In the genomic region with DNA sequence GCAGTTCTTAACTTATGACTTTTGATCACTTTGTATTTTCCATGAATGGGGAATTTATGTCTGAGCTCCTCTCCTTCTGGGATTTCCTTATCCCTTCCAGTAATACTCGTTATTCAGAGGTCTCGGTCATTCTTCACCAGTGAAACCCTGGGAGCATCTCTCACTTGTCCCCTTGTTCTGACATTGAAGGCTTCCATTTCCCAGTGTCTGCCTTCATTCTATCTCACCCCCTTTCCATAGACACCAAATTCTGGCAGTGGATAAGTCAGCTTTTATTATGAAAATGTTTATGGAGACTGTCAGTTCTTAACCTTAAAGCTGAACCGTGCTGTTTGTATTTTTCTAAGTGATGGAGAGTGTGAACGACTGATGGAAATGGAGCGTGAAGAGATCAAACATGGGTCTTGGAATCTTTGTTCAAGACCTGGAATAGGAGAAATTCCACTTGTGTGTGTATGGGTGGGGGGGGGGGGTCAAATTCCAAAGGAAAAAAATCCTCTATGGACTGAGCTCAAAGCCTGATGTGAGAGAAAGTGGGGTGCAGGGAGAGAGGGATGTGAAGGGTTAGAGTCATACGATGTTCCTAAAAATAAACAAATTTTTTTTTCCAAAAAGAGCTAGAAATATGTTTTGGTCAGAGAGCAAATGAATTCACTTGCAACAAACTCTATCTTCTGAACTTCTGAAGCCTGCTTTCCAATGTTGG, we compare ENCODE assay signal across 21 mouse cellular contexts. TPM values are rescaled to one million over a fixed set of nuclear protein-coding genes. Genes with fewer than 3 reads are reported as not detected.
DNase-seq lines count a peak whose midpoint lies in the region; ATAC-seq and TF ChIP-seq lines count a peak whose summit lies in the region.
"Had no signal": no experiment of that assay in that cellular context is flagged by ENCODE, and none has a peak within 500 bp of the region (broad histone marks: within the 10 kb centered on the region; RNA-seq: fewer than 3 reads in every experiment).

No protein-coding gene starts in this region.

- H3K9me3 ChIP-seq in kidney, embryonic 15.5 days (replicated peaks), result no peaks in the 10 kb centered on the region
- H3K9me3 ChIP-seq in lung, postnatal 0 days (ENCODE audit: low read length), result no peaks in the 10 kb centered on the region
- H3K9me3 ChIP-seq in hindbrain, embryonic 10.5 days, result no peaks in the 10 kb centered on the region
- H3K9me3 ChIP-seq: embryonic facial prominence, embryonic 12.5 days; forebrain, embryonic 15.5 days; heart, embryonic 10.5 days; hindbrain, embryonic 13.5 days had no signal

- H3K4me2 ChIP-seq in kidney, embryonic 15.5 days, result no peak overlapping the region
- no peak overlapping the region for H3K4me2 ChIP-seq in lung, postnatal 0 days (replicated peaks; ENCODE audit: low read depth, low read length)
- H3K4me2 ChIP-seq: embryonic facial prominence, embryonic 12.5 days; forebrain, embryonic 15.5 days; hindbrain, embryonic 13.5 days had no signal

- 40% methylated on average over 6 of the region's 6 CpGs for WGBS in kidney, embryonic 15.5 days
- 41% methylated on average over 6 of the region's 6 CpGs for WGBS in lung, postnatal 0 days
- WGBS in hindbrain, embryonic 10.5 days, result 75% methylated on average over 6 of the region's 6 CpGs

- H3K36me3 ChIP-seq in kidney, embryonic 15.5 days, result no peaks in the 10 kb centered on the region
- H3K36me3 ChIP-seq in lung, postnatal 0 days (ENCODE audit: insufficient read depth, low read length), result no peaks in the 10 kb centered on the region
- no peaks in the 10 kb centered on the region for H3K36me3 ChIP-seq in hindbrain, embryonic 10.5 days
- H3K36me3 ChIP-seq: embryonic facial prominence, embryonic 12.5 days; forebrain, embryonic 15.5 days; heart, embryonic 10.5 days; hindbrain, embryonic 13.5 days had no signal

- no peak overlapping the region for H3K9ac ChIP-seq in kidney, embryonic 15.5 days
- H3K9ac ChIP-seq in lung, postnatal 0 days (replicated peaks; ENCODE audit: low read depth), result no peak overlapping the region
- H3K9ac ChIP-seq: embryonic facial prominence, embryonic 12.5 days; forebrain, embryonic 15.5 days; hindbrain, embryonic 13.5 days had no signal

- H3K4me3 ChIP-seq in kidney, embryonic 15.5 days (replicated peaks), result no peak overlapping the region
- H3K4me3 ChIP-seq in lung, postnatal 0 days (ENCODE audit: low read depth, low read length), result no peak overlapping the region
- H3K4me3 ChIP-seq in hindbrain, embryonic 10.5 days, result no peak overlapping the region
- H3K4me3 ChIP-seq: embryonic facial prominence, embryonic 12.5 days; forebrain, embryonic 15.5 days; heart, embryonic 10.5 days; hindbrain, embryonic 13.5 days had no signal

- no peak for TF ChIP-seq CTCF in lung, postnatal 0 days (IDR thresholded peaks at IDR 0.05)

- H3K27me3 ChIP-seq in kidney, embryonic 15.5 days, result no peaks in the 10 kb centered on the region
- no peaks in the 10 kb centered on the region for H3K27me3 ChIP-seq in lung, postnatal 0 days (replicated peaks; ENCODE audit: insufficient read depth, low read length)
- H3K27me3 ChIP-seq in hindbrain, embryonic 10.5 days (ENCODE audit: insufficient read depth, poor library complexity, severe bottlenecking), result no peaks in the 10 kb centered on the region
- H3K27me3 ChIP-seq: embryonic facial prominence, embryonic 12.5 days; forebrain, embryonic 15.5 days; hindbrain, embryonic 13.5 days; Patski had no signal

- DNase-seq in kidney, postnatal 14 days, result no peak
- peak; percentile 49 for DNase-seq in lung, postnatal 0 days (ENCODE audit: low spot score)
- DNase-seq in lung, postnatal 4 days, result no peak
- DNase-seq in lung, postnatal 10 days, result peak; percentile 26
- DNase-seq in hindbrain, embryonic 10.5 days (ENCODE audit: low spot score), result no peak
- no peak for DNase-seq in spleen, postnatal 10 days (ENCODE audit: low spot score in 2 of 2)
- DNase-seq: adrenal gland, postnatal 14 days; cerebellum, adult 11-12 months; cerebellum, adult 9-10 months; cerebellum, postnatal 25 days; gastrocnemius, postnatal 10 days; heart, adult 18-20 months; heart, postnatal 10 days; heart, postnatal 4 days had no signal

- peak; percentile 21; the same call in 1 of the 2 replicates for TF ChIP-seq EP300 in lung, postnatal 0 days (IDR thresholded peaks at IDR 0.05)

- no peak overlapping the region for H3K27ac ChIP-seq in kidney, embryonic 15.5 days
- H3K27ac ChIP-seq in lung, postnatal 0 days (ENCODE audit: low read length), result peak overlapping the region; percentile 51; the same call in 1 of the 2 replicates
- H3K27ac ChIP-seq in hindbrain, embryonic 10.5 days, result no peak overlapping the region
- H3K27ac ChIP-seq: embryonic facial prominence, embryonic 12.5 days; forebrain, embryonic 15.5 days; heart, embryonic 10.5 days; hindbrain, embryonic 13.5 days had no signal

- peaks cover 5% of the 10 kb centered on the region; the same call in 1 of the 2 replicates for H3K4me1 ChIP-seq in kidney, embryonic 15.5 days
- H3K4me1 ChIP-seq in lung, postnatal 0 days (ENCODE audit: insufficient read depth, low read depth, low read length), result no peaks in the 10 kb centered on the region
- H3K4me1 ChIP-seq in hindbrain, embryonic 10.5 days (replicated peaks), result no peaks in the 10 kb centered on the region
- H3K4me1 ChIP-seq: embryonic facial prominence, embryonic 12.5 days; forebrain, embryonic 15.5 days; heart, embryonic 10.5 days; hindbrain, embryonic 13.5 days had no signal

- peak; percentile 37; the same call in 1 of the 2 replicates for ATAC-seq in kidney, embryonic 15.5 days (replicated peaks; ENCODE audit: low FRiP score)
- ATAC-seq in lung, postnatal 0 days, result peak; percentile 72
- ATAC-seq: activated CD4-positive, CD25-positive, alpha-beta regulatory T cell, adult 4 months; forebrain, embryonic 15.5 days; Patski had no signal

RNA-seq across cellular contexts. Expression of a gene that starts 30.4 kb away (rescaled TPM):
- polyA plus RNA-seq in kidney, embryonic 15.5 days (2015; fragmentation: Nextera tagmentation; extraction: Ambion mirVana), result 4.7 and 4.9 TPM in 2 replicates
- polyA plus RNA-seq in lung, postnatal 0 days (2015; fragmentation: Nextera tagmentation; extraction: Ambion mirVana), result 14.5 and 15.1 TPM in 2 replicates
- polyA plus RNA-seq in hindbrain, embryonic 10.5 days (2016; fragmentation: Nextera tagmentation; extraction: Ambion mirVana), result 0.40 and 0.54 TPM in 2 replicates
- polyA plus RNA-seq: activated CD4-positive, CD25-positive, alpha-beta regulatory T cell, adult 4 months; Patski had no signal

Comparison
In these comparisons a context has a peak if more than half of its experiments do, and no peak if none do; other contexts are left out.
1. DNase-seq: peak in lung, postnatal 0 days (single experiment) and lung, postnatal 10 days (single experiment); none in kidney, postnatal 14 days (single experiment), lung, postnatal 4 days (0 of 2), hindbrain, embryonic 10.5 days (single experiment) and spleen, postnatal 10 days (0 of 2).